Mouse (Mus musculus) c-Kit-positive CD71-positive TER-119-positive erythroid progenitor cells, embryonic 14.5 days (primary cell): ENCODE results near the gene Blzf1.

ENCODE experiments used
- DNase-seq: peaks from one replicate; pipeline ENCODE4 v3.0.0-alpha.2; 2013; ENCODE audit warnings: low spot score

Blzf1 gene

DNA sequence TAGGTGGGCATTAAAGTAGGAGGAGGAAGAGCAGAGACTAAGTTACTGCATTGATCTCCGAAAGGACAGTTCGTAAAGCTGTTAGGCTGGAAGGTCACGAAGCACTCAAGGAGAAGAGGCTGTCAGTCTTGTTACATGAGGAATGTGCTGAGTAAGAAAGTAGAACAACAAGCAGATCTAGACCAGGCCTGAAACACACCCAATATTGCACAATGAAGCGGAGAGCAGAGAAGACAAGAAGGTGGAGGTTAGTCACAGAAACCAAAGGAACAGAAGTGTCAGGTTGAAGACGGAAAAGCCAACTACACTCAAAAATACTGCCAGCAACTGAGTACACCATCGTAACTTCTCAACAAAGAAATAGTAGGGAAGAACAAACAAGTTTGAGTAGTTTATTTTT, 13.2 kb downstream of the Blzf1 start:
- DNase-seq, result no peak

DNA sequence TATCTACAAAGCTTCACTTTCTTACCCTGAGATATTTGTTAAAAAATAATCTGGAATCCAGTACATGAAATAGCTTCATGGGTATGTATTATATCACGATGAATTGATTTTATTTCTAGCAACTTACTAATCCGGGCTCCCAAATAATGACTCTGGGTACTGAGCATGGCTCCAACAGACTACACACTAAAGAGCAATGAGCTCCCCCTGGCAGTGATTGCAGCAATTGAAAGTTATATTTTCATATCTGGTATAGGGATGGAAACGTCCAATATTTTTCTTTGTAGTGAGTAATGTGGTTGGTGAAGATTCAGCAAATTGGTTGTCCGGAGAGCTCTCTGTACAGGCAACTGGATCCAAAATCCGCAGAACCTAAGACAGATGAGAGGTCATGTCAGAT, 15.2 kb downstream of the Blzf1 start:
- no peak for DNase-seq

- DNase-seq, result no peak
Measured at GRCm38 (mm10) chr1:164287406-164287805, 19.9 kb downstream of the Blzf1 start.

DNA sequence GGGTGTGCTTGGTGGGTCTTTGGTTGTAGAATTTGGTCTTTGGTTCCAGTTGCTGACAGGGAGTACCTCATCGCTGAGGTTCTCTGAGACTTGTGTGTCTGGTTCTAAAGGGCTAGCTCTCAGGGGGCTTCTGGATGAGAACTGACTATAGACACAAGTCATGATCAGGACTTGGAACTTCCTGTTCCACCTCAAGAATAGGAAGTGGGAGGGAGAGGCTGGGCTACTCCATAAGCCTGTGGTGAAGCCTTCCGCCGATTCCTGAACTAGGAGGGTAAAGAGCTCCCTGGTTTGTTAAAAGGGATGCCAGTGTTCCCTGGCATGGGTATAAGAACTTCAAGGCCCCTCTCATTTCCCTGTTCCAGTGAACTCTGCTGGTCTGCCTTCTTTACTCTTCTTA, 23.3 kb downstream of the Blzf1 start:
- DNase-seq, result no peak

DNA sequence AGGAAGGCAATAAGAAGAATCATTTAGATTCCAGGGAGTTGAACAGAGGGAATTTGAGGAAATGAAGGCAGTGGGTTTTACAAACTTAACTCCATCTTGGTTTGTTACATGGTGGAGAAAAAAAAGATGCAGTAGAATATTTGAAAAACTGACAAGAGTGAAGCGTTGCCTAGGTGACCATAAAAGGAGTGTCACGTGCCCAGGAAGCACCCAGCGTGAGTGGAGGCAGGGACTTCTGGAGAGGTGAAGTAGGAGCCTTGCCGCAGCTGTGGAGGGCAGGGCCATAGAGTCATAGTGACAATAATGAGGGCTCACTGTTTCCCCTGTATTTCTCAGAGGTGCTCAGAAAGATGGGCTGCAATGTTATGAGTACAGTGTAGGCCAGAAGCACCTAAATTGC, 28.0 kb downstream of the Blzf1 start:
- DNase-seq, result no peak

- no peak for DNase-seq
Measured at GRCm38 (mm10) chr1:164276552-164276951, 30.7 kb downstream of the Blzf1 start.

DNA sequence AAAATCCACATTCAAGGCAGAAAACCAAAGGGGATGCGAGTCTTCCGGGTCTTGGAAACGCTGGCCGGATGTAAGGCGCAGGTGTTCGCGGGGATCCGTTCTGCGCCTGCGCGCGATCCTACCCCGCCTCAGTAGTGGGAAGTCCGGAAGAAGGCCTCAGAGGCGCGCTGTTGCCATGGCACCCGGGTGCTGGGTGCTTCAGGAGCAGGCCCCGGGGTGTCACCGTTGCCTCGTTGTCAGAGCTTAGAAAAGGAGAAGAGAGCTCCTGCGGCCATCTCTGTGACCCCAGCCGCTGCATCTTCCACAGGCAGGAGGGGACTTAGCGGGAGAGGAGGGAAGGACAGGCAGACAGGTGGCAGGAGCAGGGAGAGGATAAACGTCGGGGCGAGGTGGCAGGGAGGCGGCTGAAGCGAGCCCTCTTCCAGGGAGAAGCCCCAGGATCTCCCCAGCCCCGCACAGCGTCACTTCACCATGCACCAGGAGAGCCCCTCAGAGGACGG, 31.8 kb downstream of the Blzf1 start, which contains the start of gene Ccdc181:
TSS of gene Ccdc181 (plus strand) at position 131 of the 500 bp plus-strand sequence.
- peak; percentile 95 for DNase-seq

- DNase-seq, result no peak
Measured at GRCm38 (mm10) chr1:164273659-164274058, 33.6 kb downstream of the Blzf1 start.

DNA sequence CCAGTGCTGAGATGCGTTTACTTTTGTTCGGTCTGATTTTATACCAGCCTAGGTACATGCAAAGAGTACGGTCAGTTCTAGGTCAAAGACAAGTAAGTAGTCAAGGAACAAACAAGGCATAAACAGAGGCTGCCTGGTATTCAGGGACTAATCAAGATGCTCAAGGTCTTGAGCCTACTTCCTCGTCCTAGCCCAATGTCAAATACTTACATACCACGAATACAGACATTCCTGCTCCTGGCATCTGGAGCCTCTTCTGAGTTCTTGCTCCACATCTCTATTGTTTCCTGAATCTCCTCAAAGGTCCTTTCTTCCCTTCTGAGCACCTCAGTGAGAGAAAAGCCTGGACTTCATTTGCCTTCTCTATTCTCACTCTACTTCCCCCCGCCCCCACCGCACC, 36.3 kb downstream of the Blzf1 start:
- no peak for DNase-seq

DNA sequence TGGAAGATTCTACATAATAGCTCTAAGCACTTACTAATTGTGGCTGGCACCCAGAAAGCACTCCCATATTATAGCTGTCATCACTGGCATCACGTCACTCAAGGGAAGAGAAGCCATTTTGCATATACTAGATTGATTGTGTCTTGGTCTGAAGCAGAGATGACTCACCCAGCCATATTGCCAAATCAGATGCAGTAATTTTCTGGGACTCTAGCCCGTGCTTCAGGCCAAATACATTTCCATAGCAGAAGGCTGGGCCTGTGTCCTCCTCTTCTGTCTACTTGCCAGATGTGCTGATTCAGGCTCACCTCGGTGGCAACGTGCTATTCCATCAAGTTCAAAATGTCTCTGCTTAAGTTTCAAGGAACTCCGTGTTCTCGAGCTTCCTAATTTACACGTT, 45.7 kb downstream of the Blzf1 start:
- DNase-seq, result no peak

DNA sequence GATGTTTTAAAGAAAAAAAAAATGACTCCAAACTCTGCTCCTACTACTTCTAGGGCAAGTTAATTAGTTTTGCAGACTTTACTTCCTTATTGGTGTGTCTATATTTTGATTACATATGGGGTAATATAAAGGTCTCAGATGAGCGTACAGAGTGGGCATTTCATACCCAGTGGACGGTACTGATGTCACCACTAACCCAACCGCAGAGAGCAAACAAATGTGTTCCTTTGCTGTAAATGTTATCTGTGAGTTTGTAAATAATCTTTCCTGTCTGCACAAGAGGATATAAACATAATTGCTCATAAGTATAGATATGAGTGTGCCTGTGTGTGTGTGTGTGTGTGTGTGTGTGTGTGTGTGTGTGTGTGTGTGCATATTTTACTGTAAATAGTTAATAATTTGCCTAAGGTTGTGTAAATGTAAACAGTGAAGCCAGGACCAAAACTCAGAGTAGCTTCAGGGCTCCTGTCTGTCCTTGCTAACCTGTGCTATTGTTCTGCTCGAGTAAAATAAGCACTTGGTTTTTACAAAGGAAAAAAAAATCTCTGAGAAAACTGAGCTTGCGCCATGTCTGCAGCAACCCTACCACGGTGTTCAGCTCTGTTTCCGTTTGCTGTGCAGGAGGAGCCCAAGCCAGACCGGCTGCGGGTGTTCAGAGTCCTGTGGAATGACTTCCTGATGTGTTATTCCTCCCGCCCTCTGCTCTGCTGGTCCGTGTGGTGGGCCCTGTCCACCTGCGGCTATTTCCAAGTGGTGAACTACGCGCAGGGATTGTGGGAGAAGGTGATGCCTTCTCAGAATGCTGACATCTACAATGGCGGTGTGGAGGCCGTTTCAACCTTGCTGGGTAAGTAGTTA, 46.9 kb downstream of the Blzf1 start:
- no peak for DNase-seq

DNA sequence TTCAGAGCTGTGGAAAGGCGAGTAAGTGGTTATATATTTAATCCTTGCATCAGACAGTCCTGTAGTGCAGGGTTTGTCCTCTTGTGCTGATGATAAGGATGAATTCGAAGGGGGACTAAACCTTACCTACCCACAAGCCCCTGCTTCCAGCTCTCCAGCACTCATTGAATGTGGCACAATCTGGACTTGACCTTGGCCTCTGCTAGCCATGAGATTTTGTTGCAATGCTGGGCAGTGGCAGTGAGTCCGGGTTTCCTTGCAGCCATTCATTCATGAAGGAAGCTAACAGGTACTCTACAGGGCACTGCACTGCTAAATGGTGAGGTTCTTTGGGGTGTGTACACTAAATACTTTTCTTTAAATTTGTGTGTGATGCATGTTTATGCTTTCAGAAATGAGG, 52.5 kb downstream of the Blzf1 start:
- DNase-seq, result no peak

DNA sequence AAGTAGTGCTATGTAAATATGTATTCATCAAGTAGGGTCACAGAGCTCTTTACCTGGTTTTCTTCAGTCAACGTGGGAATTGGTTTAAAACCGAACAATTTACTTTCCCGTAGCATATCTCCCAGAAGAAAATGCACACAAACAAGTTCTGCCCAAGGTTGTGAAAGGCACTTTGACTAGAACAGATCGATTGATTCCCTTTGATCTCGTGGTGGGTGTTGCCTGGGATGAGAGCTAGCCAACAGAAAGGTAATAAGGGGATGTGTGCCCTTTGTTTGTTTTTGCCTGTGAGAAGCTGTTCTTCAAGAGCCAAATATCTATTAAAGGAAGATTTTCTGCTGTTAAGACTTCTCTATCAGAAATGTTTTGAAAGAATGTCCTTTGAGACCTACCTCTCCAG, 54.7 kb downstream of the Blzf1 start:
- no peak for DNase-seq

DNA sequence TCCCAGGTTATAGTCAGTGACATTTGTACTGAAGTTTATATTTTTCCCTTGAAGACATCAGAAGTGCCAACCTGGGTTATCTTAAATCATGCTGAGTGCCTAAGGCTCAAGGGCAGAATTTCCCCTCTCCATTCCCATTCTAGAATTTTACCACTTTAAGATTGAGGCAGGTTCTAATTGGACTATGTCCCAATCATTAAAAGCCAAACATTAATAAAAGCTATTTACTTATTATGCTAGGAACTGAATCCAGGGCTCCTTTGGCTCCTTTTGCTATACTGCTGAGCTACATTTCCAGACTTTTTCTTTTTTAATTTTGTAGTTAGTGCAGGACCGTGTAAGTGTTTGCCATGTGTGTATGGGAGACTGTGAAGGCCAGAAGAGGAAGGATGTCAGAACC, 55.9 kb downstream of the Blzf1 start:
- no peak for DNase-seq

GRCm38 (mm10) chr1:164250391-164251150, 56.7 kb downstream of the Blzf1 start:
- DNase-seq, result peak; percentile 61

DNA sequence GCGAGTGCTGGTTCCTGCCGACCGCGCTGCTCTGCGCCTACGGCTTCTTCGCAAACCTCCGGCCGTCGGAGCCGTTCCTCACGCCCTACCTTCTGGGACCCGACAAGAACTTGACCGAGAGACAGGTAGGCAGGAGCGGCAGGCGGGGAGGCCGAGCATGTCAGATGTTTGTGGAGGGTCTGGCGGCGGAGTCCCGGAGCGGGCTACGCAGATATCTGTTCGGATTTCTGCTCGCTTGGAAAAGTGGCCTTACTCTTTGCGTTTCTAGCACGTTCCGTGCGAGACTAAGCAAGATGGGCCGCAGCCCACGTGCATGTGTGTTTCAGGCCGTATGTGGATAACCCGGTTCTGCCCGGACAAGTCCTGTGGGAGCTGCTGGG, 58.0 kb downstream of the Blzf1 start:
- peak; percentile 47 for DNase-seq

DNA sequence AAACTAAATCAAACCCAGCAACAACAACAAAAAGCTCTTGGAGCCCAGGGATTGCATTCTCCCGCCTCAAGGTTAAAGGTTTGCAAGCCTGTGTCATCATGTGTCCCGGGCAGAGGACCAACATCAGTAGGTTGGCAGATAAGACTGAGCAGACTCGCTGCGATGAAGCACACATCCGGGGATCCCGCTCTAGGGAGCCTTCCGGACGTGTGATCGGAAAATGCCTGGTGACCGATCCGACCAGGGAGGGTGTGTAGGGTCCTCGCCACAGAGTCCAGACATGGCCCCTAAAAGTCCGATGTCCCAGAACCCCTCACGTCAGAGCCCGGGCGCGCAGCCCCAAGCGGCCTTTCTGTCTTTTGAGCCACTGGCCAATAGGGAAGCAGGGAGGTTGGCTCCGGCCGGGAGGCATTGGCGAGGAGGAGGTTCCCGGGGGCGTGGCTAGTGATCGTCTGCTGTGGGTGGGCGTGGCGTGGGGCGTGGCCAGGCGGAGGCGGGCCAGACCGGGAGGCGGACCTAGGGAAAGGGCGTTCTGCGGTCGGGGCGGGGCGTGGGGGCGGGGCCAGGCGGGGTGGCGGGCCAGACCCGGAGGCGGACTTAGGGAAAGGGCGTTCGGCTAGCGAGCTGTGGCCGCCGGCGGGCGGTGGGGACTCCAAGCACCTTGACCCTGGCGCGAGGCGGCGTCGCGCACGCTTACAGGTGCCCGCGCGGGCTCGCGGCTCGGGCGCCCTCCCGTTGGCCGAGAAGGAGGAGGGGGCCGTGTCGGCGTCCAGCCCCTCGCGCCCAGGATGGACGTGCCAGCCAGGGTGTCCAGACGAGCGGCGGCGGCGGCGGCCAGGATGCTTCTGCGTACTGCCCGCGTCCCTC, 58.6 kb downstream of the Blzf1 start, which contains the start of gene Slc19a2:
TSS of gene Slc19a2 (plus strand) at position 582 of the 867 bp plus-strand sequence.
- DNase-seq, result peak; percentile 96

DNA sequence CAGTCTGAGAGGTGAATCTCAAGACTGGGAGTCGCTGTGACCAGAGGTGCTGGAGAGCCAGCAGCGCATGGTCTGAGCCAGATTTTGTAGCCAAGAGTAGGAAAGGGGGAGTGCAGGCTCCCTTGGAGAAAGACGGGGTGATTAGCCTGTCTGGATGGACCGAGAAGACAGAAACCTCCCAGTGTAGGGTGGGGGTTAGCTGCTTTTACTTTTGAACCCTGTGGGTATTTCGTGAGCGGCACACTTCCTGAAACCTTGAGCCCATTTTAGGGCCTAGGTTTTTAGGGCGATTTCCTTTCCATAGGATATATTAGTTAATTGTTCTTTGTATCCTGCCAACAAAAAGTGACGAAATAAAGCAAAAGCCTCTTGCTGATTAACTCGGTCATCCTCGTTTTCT, 59.3 kb downstream of the Blzf1 start:
- no peak for DNase-seq

DNA sequence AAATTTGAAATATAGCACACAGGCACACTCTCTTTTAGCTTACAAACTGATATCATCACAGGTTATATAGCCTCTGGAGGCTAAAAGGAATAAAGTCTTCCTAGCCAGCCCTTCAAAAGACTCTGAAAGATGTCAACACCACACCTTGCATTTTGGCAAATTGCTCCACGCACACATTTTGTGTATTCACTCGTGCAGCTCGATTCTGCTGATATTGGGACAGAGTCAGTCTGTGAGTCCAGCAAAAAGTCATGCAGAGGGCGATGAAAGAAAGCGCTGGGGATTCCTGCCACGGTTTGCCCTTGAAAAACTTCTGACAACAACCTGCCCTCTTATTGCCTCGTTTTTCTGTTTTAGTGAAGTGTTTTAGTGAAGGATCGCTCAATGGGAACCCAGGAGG, 59.8 kb downstream of the Blzf1 start:
- DNase-seq, result no peak

GRCm38 (mm10) chr1:164242809-164243208, 64.5 kb downstream of the Blzf1 start:
- DNase-seq, result no peak

GRCm38 (mm10) chr1:164241494-164241893, 65.8 kb downstream of the Blzf1 start:
- no peak for DNase-seq
